Mouse (Mus musculus): ENCODE results near the gene Pde3a.

The Pde3a gene

GRCm38 (mm10) chr6:141248691-141249584, at the start of gene Pde3a:
Pde3a (plus strand) TSS chr6:141249269.
- no peak for DNase-seq (ENCODE audit: low spot score)

GRCm38 (mm10) chr6:141200173-141200615, 48.9 kb upstream of the Pde3a start:
- DNase-seq (ENCODE audit: low spot score) = no peak

- no peak for DNase-seq (ENCODE audit: low spot score)
Observed at GRCm38 (mm10) chr6:141207531-141207930, 41.5 kb upstream of the Pde3a start.

GRCm38 (mm10) chr6:141208283-141208872, 40.7 kb upstream of the Pde3a start:
- DNase-seq (ENCODE audit: low spot score) = no peak

- no peak for DNase-seq (ENCODE audit: low spot score)
Observed at GRCm38 (mm10) chr6:141210021-141210420, 39.0 kb upstream of the Pde3a start.

GRCm38 (mm10) chr6:141221081-141221480, 28.0 kb upstream of the Pde3a start:
- no peak for DNase-seq (ENCODE audit: low spot score)

GRCm38 (mm10) chr6:141226851-141227657, 22.0 kb upstream of the Pde3a start:
- DNase-seq (ENCODE audit: low spot score) = no peak

GRCm38 (mm10) chr6:141227658-141228005, 21.4 kb upstream of the Pde3a start:
- DNase-seq (ENCODE audit: low spot score) = no peak

- no peak for DNase-seq (ENCODE audit: low spot score)
Observed at GRCm38 (mm10) chr6:141232756-141233382, 16.2 kb upstream of the Pde3a start.

GRCm38 (mm10) chr6:141241809-141242208, 7.3 kb upstream of the Pde3a start:
- DNase-seq (ENCODE audit: low spot score) = no peak

- no peak for DNase-seq (ENCODE audit: low spot score)
Observed at GRCm38 (mm10) chr6:141245089-141245488, 4.0 kb upstream of the Pde3a start.

GRCm38 (mm10) chr6:141246391-141246790, 2.7 kb upstream of the Pde3a start:
- no peak for DNase-seq (ENCODE audit: low spot score)

- no peak for DNase-seq (ENCODE audit: low spot score)
Observed at GRCm38 (mm10) chr6:141248081-141248480, 988 bp upstream of the Pde3a start.

- DNase-seq (ENCODE audit: low spot score) = peak; percentile 36
Observed at GRCm38 (mm10) chr6:141249585-141250295, 671 bp downstream of the Pde3a start.

GRCm38 (mm10) chr6:141250296-141250629, 1.2 kb downstream of the Pde3a start:
- no peak for DNase-seq (ENCODE audit: low spot score)

GRCm38 (mm10) chr6:141250984-141251383, 1.9 kb downstream of the Pde3a start:
- DNase-seq (ENCODE audit: low spot score) = no peak

- DNase-seq (ENCODE audit: low spot score) = no peak
Observed at GRCm38 (mm10) chr6:141252520-141252919, 3.5 kb downstream of the Pde3a start.

GRCm38 (mm10) chr6:141254956-141255355, 5.9 kb downstream of the Pde3a start:
- DNase-seq (ENCODE audit: low spot score) = peak; percentile 25

GRCm38 (mm10) chr6:141256896-141257295, 7.8 kb downstream of the Pde3a start:
- DNase-seq (ENCODE audit: low spot score) = no peak

GRCm38 (mm10) chr6:141257434-141258202, 8.5 kb downstream of the Pde3a start:
- peak; percentile 13 for DNase-seq (ENCODE audit: low spot score)

- DNase-seq (ENCODE audit: low spot score) = no peak
Observed at GRCm38 (mm10) chr6:141265257-141265656, 16.2 kb downstream of the Pde3a start.

Measured in MN1 (cell line).